Mouse (Mus musculus): Measurements from ENCODE around the gene Smim4. TPM values are rescaled to one million over a fixed set of nuclear protein-coding genes. Genes with fewer than 3 reads are reported as not detected.

Gene Smim4
- polyA plus RNA-seq, 1 experiment from 2014 or later: 69.3 TPM

GRCm38 (mm10) chr14:31069086-31069733, 59.5 kb downstream of the Smim4 start:
- Histone ChIP-seq H3K27ac (ENCODE audit: low read depth, low read length) (no peak overlapping the region), H3K4me2 (ENCODE audit: low read depth, low read length) (no peak overlapping the region), H3K4me1 (ENCODE audit: control insufficient read depth, insufficient read depth, low read length) (no peaks in the 10 kb centered on the region), H3K4me3 (ENCODE audit: low read depth, low read length) (no peak overlapping the region), H3K27me3 (ENCODE audit: control insufficient read depth, insufficient read depth, low read length) (no peaks in the 10 kb centered on the region), H3K36me3 (ENCODE audit: control insufficient read depth, insufficient read depth, low read length) (peaks cover 47% of the 10 kb centered on the region), H3K9me3 (ENCODE audit: control insufficient read depth, low read length) (no peaks in the 10 kb centered on the region), H3K9ac (replicated peaks; ENCODE audit: low read depth, low read length) (no peak overlapping the region)
- WGBS: 99% methylated on average over 4 of the region's 4 CpGs
- no peak for ATAC-seq (ENCODE audit: low read depth)

- Histone ChIP-seq H3K9ac (replicated peaks; ENCODE audit: low read depth, low read length) (no peak overlapping the region), H3K27me3 (ENCODE audit: control insufficient read depth, insufficient read depth, low read length) (no peaks in the 10 kb centered on the region), H3K4me2 (ENCODE audit: low read depth, low read length) (no peak overlapping the region), H3K36me3 (ENCODE audit: control insufficient read depth, insufficient read depth, low read length) (peaks cover 47% of the 10 kb centered on the region), H3K9me3 (ENCODE audit: control insufficient read depth, low read length) (no peaks in the 10 kb centered on the region), H3K27ac (ENCODE audit: low read depth, low read length) (no peak overlapping the region), H3K4me3 (ENCODE audit: low read depth, low read length) (no peak overlapping the region), H3K4me1 (ENCODE audit: control insufficient read depth, insufficient read depth, low read length) (no peaks in the 10 kb centered on the region)
- WGBS: 79% methylated on average over 1 of the region's 1 CpGs
- no peak for ATAC-seq (ENCODE audit: low read depth)
These were observed 66.5 kb downstream of the Smim4 start for GRCm38 (mm10) chr14:31062277-31062676.

GRCm38 (mm10) chr14:31045817-31046216, 82.9 kb downstream of the Smim4 start:
- H3K36me3 ChIP-seq (ENCODE audit: control insufficient read depth, insufficient read depth, low read length): peaks cover 56% of the 10 kb centered on the region
- no peak for ATAC-seq (ENCODE audit: low read depth)
- 100% methylated on average over 1 of the region's 1 CpGs for WGBS
- no peak overlapping the region for H3K4me2 ChIP-seq (ENCODE audit: low read depth, low read length)
- H3K27ac ChIP-seq (ENCODE audit: low read depth, low read length): no peak overlapping the region
- no peaks in the 10 kb centered on the region for H3K9me3 ChIP-seq (ENCODE audit: control insufficient read depth, low read length)
- no peak overlapping the region for H3K4me3 ChIP-seq (ENCODE audit: low read depth, low read length)
- H3K9ac ChIP-seq (replicated peaks; ENCODE audit: low read depth, low read length): no peak overlapping the region
- H3K27me3 ChIP-seq (ENCODE audit: control insufficient read depth, insufficient read depth, low read length): no peaks in the 10 kb centered on the region
- no peaks in the 10 kb centered on the region for H3K4me1 ChIP-seq (ENCODE audit: control insufficient read depth, insufficient read depth, low read length)

DNA sequence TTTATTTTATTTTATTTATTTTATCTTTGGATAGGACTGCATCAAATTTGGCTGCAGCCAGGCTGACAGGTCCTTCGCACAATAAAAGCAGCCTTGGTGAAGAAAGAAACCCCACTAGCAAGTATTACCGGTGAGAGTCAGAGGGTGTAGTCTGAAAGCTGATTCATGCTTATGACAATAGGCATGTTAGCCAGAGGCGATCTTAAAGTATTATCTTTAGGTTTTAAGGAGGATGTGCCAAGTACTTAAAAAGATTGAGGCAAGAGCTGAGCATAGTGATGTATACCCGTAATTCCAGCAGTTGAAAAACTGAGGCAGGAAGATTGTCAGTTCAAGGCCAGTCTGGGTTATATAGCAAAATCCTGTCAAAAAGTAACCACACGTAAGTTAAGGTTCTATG, 83.5 kb downstream of the Smim4 start:
- H3K27me3 ChIP-seq (ENCODE audit: control insufficient read depth, insufficient read depth, low read length): no peaks in the 10 kb centered on the region
- H3K9me3 ChIP-seq (ENCODE audit: control insufficient read depth, low read length): no peaks in the 10 kb centered on the region
- H3K36me3 ChIP-seq (ENCODE audit: control insufficient read depth, insufficient read depth, low read length): peaks cover 50% of the 10 kb centered on the region
- no peaks in the 10 kb centered on the region for H3K4me1 ChIP-seq (ENCODE audit: control insufficient read depth, insufficient read depth, low read length)
- WGBS: 91% methylated on average over 5 of the region's 5 CpGs
- H3K4me3 ChIP-seq (ENCODE audit: low read depth, low read length): no peak overlapping the region
- H3K27ac ChIP-seq (ENCODE audit: low read depth, low read length): no peak overlapping the region
- ATAC-seq (ENCODE audit: low read depth): no peak
- H3K9ac ChIP-seq (replicated peaks; ENCODE audit: low read depth, low read length): no peak overlapping the region
- no peak overlapping the region for H3K4me2 ChIP-seq (ENCODE audit: low read depth, low read length)

Other genes starting within 250 kb of the Smim4 start
- 1.0 and 1.8 TPM in 2 replicates for gene Mustn1, start 249.8 kb downstream of the Smim4 start, polyA plus RNA-seq (2014; fragmentation: Nextera tagmentation; extraction: Ambion mirVana)
- gene Itih4, start 242.5 kb downstream of the Smim4 start, polyA plus RNA-seq (2014; fragmentation: Nextera tagmentation; extraction: Ambion mirVana): 0.36 TPM in 1 of 2 replicates, not detected in the other
- gene Itih3, start 205.2 kb downstream of the Smim4 start, polyA plus RNA-seq (2014; fragmentation: Nextera tagmentation; extraction: Ambion mirVana): 1.2 and 1.3 TPM in 2 replicates
- not detected in 2 replicates for gene Itih1, start 185.7 kb downstream of the Smim4 start, polyA plus RNA-seq (2014; fragmentation: Nextera tagmentation; extraction: Ambion mirVana)
- gene Nek4, start 177.6 kb downstream of the Smim4 start, polyA plus RNA-seq (2014; fragmentation: Nextera tagmentation; extraction: Ambion mirVana): 15.7 and 17.0 TPM in 2 replicates
- gene Glt8d1, start 127.6 kb downstream of the Smim4 start, polyA plus RNA-seq (2014; fragmentation: Nextera tagmentation; extraction: Ambion mirVana): 64.9 and 67.5 TPM in 2 replicates
- gene Spcs1, start 127.3 kb downstream of the Smim4 start, polyA plus RNA-seq (2014; fragmentation: Nextera tagmentation; extraction: Ambion mirVana): 336 TPM in 2 replicates
- 94.3 and 104 TPM in 2 replicates for gene Pbrm1, start 109.8 kb downstream of the Smim4 start, polyA plus RNA-seq (2014; fragmentation: Nextera tagmentation; extraction: Ambion mirVana)
- 53.3 and 58.1 TPM in 2 replicates for gene Gnl3, start 109.8 kb downstream of the Smim4 start, polyA plus RNA-seq (2014; fragmentation: Nextera tagmentation; extraction: Ambion mirVana)
- 219 and 241 TPM in 2 replicates for gene Nt5dc2, start 2.1 kb upstream of the Smim4 start, polyA plus RNA-seq (2014; fragmentation: Nextera tagmentation; extraction: Ambion mirVana)
- gene Stab1, start 39.7 kb upstream of the Smim4 start, polyA plus RNA-seq (2014; fragmentation: Nextera tagmentation; extraction: Ambion mirVana): 7.0 and 28.7 TPM in 2 replicates
- 4.1 and 5.5 TPM in 2 replicates for gene Tnnc1, start 79.4 kb upstream of the Smim4 start, polyA plus RNA-seq (2014; fragmentation: Nextera tagmentation; extraction: Ambion mirVana)
- gene Nisch, start 88.0 kb upstream of the Smim4 start, polyA plus RNA-seq (2014; fragmentation: Nextera tagmentation; extraction: Ambion mirVana): 282 and 335 TPM in 2 replicates
- gene Sema3g, start 88.9 kb upstream of the Smim4 start, polyA plus RNA-seq (2014; fragmentation: Nextera tagmentation; extraction: Ambion mirVana): 0.13 and 0.21 TPM in 2 replicates
- gene Phf7, start 122.4 kb upstream of the Smim4 start, polyA plus RNA-seq (2014; fragmentation: Nextera tagmentation; extraction: Ambion mirVana): 11.8 TPM in 2 replicates
- gene Bap1, start 122.5 kb upstream of the Smim4 start, polyA plus RNA-seq (2014; fragmentation: Nextera tagmentation; extraction: Ambion mirVana): 97.5 and 101 TPM in 2 replicates
- gene Dnah1, start 194.9 kb upstream of the Smim4 start, polyA plus RNA-seq (2014; fragmentation: Nextera tagmentation; extraction: Ambion mirVana): 3.6 and 4.0 TPM in 2 replicates
- 89.4 and 92.9 TPM in 2 replicates for gene Capn7, start 207.7 kb upstream of the Smim4 start, polyA plus RNA-seq (2014; fragmentation: Nextera tagmentation; extraction: Ambion mirVana)